Mouse (Mus musculus) right cerebral cortex, adult 18-20 months (tissue): Measurements from ENCODE around the gene Cdhr5.

Source experiments
- DNase-seq: peaks from one replicate; pipeline ENCODE4 v3.0.0; 2022; ENCODE audit warnings: mixed read lengths

Cdhr5 gene

DNA sequence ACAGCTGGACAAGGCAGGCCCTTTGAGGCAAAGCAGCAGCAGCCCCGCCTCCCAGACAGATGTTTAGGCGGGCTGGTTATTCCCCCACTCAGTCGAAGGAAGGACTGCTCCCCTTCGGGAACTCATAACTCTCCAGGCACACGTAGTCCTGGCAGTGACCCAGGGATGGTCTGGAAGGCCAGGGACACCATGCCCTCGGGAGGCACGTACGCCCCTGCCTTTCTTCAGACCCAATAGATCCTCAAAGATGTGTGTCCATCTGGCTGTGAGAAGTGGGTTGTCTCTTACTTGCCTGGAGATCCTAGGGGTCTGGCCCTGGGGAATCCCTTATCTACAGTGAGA is 54.5 kb downstream of the Cdhr5 start:
- no peak for DNase-seq

DNA sequence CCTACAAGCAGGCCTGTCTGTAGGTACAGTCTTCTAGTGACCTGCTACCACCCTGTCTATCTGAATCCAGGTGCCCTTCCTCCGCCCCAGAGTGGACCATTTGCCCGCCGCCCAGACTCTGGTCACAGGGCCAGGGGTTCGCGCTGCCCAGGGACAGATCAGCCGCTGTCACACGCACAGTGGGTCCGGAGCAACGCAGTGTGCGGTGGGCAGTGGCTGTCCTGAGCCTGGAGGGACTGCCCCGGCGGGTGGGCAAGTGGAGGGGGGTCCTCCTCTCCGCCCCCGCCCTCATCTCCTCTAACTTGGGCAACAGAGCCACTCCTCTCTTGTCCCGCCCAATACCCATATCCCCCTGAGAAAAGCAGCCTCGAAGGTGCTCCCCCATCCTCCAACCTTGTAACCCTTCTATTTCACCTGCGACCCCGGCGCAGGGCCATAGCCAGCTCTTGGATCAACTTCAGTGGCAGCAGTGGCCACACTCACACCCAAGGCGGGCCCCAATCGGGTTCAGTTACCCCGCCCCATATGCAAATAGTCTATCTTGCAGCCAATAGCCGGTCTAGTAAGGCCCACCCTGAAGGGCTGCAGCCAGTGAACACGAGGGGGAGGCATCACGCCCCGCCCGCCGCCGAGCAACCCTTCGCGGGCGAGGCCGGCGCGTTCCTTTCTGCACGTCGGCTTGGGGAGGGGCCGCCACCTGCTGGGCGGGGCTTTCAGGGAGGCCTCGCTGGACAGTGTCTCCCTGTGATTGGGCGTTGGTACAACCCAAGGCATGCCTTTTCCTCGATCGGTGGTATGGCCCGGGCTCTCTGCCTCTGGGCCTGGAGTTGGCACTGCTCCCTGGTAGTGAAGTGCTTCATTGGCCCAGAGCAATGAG is 55.1 kb downstream of the Cdhr5 start:
- DNase-seq = peak; percentile 96

DNA sequence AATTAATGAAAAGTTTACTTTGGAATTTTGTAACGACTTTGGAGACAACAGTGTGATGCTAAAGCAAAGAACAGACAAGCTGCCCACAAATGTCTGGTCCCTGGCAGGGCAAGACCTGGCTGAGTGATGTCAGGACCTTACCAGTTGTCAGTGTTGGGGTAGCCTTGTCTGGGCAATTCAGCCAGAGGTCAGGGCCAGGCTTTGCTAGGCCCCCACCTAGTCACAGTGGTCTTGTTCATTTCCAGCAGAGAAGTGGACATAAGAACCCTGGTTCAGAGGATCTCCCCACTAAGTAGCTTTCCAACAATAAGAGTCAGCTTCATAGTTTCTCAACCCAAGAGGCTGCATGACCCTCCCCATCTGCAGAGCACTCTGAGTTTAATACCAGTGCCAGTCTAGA is 56.2 kb downstream of the Cdhr5 start:
- no peak for DNase-seq

DNA sequence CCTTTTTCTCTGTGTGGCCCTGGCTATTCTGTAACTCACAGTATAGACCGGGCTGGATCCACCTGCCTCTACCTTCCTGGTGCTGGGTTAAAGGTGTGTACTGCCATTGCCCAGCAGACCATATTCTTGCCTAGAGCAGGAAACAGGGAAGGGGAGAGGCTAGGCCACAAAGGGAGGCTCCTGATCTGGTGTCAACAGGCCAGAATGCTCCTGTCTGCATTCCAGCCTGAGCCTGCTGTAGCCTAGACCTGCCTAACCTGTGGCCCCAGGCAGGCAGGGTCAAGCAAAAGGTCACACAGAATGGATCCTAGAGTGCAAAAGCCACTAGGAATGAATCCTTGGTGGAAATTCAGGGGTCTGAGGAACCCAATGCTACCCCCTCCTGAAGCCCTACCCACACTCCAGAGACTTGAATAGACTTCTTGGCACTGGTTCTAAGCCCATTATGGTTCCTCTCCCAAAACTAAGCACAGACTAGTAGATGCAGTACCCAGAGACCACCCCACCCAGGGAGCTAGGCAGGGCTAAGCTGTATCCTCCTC is 57.0 kb downstream of the Cdhr5 start:
- no peak for DNase-seq
